Mouse (Mus musculus): ENCODE measurements around the gene Brsk2. TPM values are rescaled to one million over a fixed set of nuclear protein-coding genes. Genes with fewer than 3 reads are reported as not detected.
"Not testable (repeated sequence)": the region's sequence is repeated elsewhere in the genome, so short reads cannot be mapped to it uniquely, and the experiment has no call there.

Gene Brsk2
- polyA plus RNA-seq (2014; fragmentation: Nextera tagmentation; extraction: Ambion mirVana): 9.9 and 11.4 TPM in 2 replicates

DNA sequence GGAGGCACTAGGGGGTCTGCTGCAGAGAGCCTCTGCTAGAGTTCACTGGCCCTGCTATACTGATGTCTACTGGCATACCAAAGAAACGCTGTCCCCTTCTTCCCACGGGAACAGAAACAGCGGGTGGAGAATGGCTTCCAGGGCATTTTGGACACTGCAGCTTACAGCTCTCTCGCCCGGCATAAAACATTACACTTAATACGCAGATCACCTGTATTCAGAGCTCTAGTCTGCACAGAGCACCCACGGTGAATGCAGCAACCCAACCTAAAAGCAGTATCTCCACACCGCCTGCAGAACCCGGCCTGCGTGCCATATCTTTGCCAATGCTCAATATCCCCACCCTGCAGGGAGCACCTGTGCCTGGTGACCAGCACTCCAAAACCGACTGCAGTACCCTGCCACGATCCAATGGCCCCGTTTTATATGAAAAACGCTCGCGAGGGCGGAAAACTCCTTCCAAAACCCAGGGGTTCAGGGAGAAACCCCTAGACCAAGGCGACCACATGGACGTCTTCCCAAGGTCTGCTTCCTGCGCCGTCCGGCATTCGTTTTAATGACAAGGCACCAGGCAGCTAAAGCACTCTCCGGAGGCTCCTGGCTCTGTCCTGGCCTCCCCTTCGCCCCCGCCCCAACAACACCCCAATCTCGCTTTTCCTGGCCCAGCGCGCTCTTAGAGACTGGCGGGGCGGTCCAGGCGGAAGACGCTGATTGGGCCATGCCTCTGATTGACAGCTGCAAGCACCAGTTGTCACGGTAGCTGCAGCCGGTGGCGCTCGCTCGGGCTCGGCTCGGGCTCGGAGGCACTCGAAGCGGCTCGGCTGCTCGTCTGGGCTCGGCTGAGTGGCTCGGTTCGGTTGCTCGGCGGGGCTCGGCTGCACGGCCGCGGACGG, at the start of gene Brsk2:
TSS of gene Brsk2 (plus strand) at position 846 of the 893 bp plus-strand sequence.
- DNase-seq (ENCODE audit: low spot score, missing footprints) (peak; percentile 98), ATAC-seq (ENCODE audit: low FRiP score) (peak; percentile 91)
- peak within 1 kb of the TSS; percentile 97 for H3K4me3 ChIP-seq (ENCODE audit: low read depth, low read length)
- no peaks in the 10 kb centered on the region for H3K9me3 ChIP-seq (ENCODE audit: control insufficient read depth, low read length)
- peaks cover 3% of the 10 kb centered on the region; the same call in 1 of the 2 replicates for H3K27me3 ChIP-seq (ENCODE audit: control insufficient read depth, insufficient read depth, low read length)
- peak within 1 kb of the TSS; percentile 89 for H3K4me2 ChIP-seq
- peak within 1 kb of the TSS; percentile 95 for H3K27ac ChIP-seq (ENCODE audit: low read depth, low read length)
- H3K4me1 ChIP-seq (ENCODE audit: control insufficient read depth, insufficient read depth, low read length): peaks cover 34% of the 10 kb centered on the region
- H3K9ac ChIP-seq (ENCODE audit: low read length): peak within 1 kb of the TSS; percentile 100
- H3K36me3 ChIP-seq (ENCODE audit: control insufficient read depth, insufficient read depth, low read length): peaks cover 8% of the 10 kb centered on the region
- WGBS: under 1% methylated on average over 49 of the region's 55 CpGs

DNA sequence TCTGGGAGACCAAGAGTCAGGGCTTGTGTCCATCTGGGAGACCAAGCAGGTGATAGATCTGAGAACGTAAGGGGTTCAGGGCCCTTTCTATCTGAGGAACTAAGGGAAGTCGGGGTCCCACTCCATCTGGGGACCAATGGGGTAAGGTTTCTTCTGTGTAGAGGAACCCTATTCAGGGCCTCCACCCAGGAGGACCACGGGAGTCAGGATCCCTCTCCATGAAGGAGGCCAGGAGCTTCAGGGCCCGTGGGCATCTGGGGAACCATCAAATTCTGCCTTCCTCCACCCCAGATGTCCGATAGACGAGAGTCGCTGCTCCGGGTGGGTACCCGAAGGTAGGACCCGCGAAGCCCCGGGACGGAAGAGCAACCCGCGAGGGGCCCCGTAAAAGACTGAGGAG, 47.7 kb upstream of the Brsk2 start:
- Histone ChIP-seq H3K36me3 (ENCODE audit: control insufficient read depth, insufficient read depth, low read length) (no peaks in the 10 kb centered on the region), H3K27me3 (ENCODE audit: control insufficient read depth, insufficient read depth, low read length) (no peaks in the 10 kb centered on the region; the same call in 1 of the 2 replicates), H3K9ac (ENCODE audit: low read length) (peak overlapping the region; percentile 94), H3K4me3 (ENCODE audit: low read depth, low read length) (peak overlapping the region; percentile 83), H3K9me3 (ENCODE audit: control insufficient read depth, low read length) (no peaks in the 10 kb centered on the region), H3K4me1 (ENCODE audit: control insufficient read depth, insufficient read depth, low read length) (peaks cover 14% of the 10 kb centered on the region), H3K4me2 (peak overlapping the region; percentile 88), H3K27ac (ENCODE audit: low read depth, low read length) (peak overlapping the region; percentile 42; the same call in 1 of the 2 replicates)
- DNase-seq (ENCODE audit: low spot score, missing footprints) (no peak), ATAC-seq (ENCODE audit: low FRiP score) (no peak; the same call in 1 of the 2 replicates)
- WGBS: under 1% methylated on average over 16 of the region's 16 CpGs

DNA sequence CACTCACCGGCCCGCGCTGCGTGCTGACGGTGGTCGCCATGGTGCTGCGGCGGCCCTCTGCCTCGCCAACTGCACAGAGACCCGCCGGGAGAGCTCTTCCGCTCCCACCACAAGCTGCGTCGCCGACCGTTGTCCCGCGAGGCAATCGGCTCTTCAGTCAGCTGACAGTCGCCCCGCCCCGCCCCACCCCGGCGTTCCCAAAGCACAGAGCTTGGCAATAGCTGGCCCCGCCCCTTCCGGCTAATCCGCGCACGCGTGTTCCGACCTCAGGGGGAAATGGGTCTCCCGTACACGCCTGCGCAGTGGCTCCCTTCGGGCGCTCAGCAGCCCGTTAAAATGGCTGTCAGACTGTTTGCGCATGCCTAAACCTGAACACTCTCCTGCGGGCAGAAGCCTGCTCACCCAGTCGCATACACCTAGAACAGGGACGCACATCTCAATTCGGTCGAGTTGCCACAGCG, 47.3 kb upstream of the Brsk2 start:
- H3K4me3 ChIP-seq (ENCODE audit: low read depth, low read length): peak overlapping the region; percentile 83
- no peaks in the 10 kb centered on the region for H3K9me3 ChIP-seq (ENCODE audit: control insufficient read depth, low read length)
- H3K4me2 ChIP-seq: peak overlapping the region; percentile 88
- peaks cover 14% of the 10 kb centered on the region for H3K4me1 ChIP-seq (ENCODE audit: control insufficient read depth, insufficient read depth, low read length)
- peak overlapping the region; percentile 42; the same call in 1 of the 2 replicates for H3K27ac ChIP-seq (ENCODE audit: low read depth, low read length)
- ATAC-seq (ENCODE audit: low FRiP score): peak; percentile 96
- no peaks in the 10 kb centered on the region; the same call in 1 of the 2 replicates for H3K27me3 ChIP-seq (ENCODE audit: control insufficient read depth, insufficient read depth, low read length)
- under 1% methylated on average over 35 of the region's 44 CpGs for WGBS
- H3K36me3 ChIP-seq (ENCODE audit: control insufficient read depth, insufficient read depth, low read length): no peaks in the 10 kb centered on the region
- peak overlapping the region; percentile 94 for H3K9ac ChIP-seq (ENCODE audit: low read length)
- peak; percentile 100 for DNase-seq (ENCODE audit: low spot score, missing footprints)

DNA sequence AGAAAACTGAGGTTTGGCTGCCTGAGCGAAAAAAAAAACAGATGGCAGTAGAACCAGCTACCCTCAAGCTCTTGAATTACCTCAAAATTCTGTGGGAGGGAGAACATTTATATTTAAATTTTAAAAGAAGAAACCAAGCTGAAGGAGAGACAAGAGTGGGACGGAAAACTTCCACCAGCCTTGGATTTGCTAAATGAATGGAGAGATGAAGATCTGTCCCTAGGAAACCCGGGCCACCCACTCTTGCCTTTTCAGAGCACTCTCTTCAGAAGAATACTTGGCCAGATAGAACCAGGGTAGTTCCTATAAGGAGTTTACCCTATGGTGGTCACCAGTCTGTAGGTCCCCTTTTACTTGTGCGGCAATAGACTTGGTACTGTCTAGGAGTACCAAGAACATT, 46.8 kb upstream of the Brsk2 start:
- no peaks in the 10 kb centered on the region for H3K36me3 ChIP-seq (ENCODE audit: control insufficient read depth, insufficient read depth, low read length)
- no peak for DNase-seq (ENCODE audit: low spot score, missing footprints)
- ATAC-seq (ENCODE audit: low FRiP score): 0 out of 2 replicates have a peak, but pooled peaks have one; percentile 20
- peak overlapping the region; percentile 72 for H3K9ac ChIP-seq (ENCODE audit: low read length)
- H3K4me1 ChIP-seq (ENCODE audit: control insufficient read depth, insufficient read depth, low read length): peaks cover 14% of the 10 kb centered on the region
- H3K27me3 ChIP-seq (ENCODE audit: control insufficient read depth, insufficient read depth, low read length): no peaks in the 10 kb centered on the region; the same call in 1 of the 2 replicates
- WGBS: 68% methylated on average over 4 of the region's 4 CpGs
- H3K27ac ChIP-seq (ENCODE audit: low read depth, low read length): no peak overlapping the region
- H3K9me3 ChIP-seq (ENCODE audit: control insufficient read depth, low read length): no peaks in the 10 kb centered on the region
- peak overlapping the region; percentile 53 for H3K4me2 ChIP-seq
- peak overlapping the region; percentile 34 for H3K4me3 ChIP-seq (ENCODE audit: low read depth, low read length)

DNA sequence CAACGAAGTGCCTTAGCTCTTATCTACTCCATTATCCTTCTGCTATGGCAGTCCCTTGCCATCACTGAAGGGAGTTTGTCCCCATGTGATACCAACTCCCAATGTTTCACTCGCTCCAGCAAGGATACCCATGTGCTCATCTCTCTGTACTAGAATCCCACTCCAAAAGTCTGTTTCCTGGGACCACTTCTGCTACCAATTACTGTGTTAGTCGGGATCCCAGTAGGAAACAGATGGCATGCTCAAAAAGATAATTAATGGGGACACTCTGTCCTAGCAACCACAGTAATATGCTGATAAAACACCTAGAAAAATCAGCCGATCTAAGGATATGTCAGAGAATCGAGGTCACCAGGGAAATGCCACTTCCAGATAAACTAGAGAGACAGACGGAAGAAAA, 41.0 kb upstream of the Brsk2 start:
- WGBS: 83% methylated on average over 6 of the region's 6 CpGs
- H3K9me3 ChIP-seq (ENCODE audit: control insufficient read depth, low read length): no peaks in the 10 kb centered on the region
- H3K27me3 ChIP-seq (ENCODE audit: control insufficient read depth, insufficient read depth, low read length): no peaks in the 10 kb centered on the region; the same call in 1 of the 2 replicates
- no peak overlapping the region for H3K9ac ChIP-seq (ENCODE audit: low read length)
- no peak overlapping the region for H3K27ac ChIP-seq (ENCODE audit: low read depth, low read length)
- H3K36me3 ChIP-seq (ENCODE audit: control insufficient read depth, insufficient read depth, low read length): no peaks in the 10 kb centered on the region
- DNase-seq (ENCODE audit: low spot score, missing footprints): no peak
- no peak overlapping the region for H3K4me2 ChIP-seq
- H3K4me3 ChIP-seq (ENCODE audit: low read depth, low read length): no peak overlapping the region
- no peak for ATAC-seq (ENCODE audit: low FRiP score)
- no peaks in the 10 kb centered on the region for H3K4me1 ChIP-seq (ENCODE audit: control insufficient read depth, insufficient read depth, low read length)

DNA sequence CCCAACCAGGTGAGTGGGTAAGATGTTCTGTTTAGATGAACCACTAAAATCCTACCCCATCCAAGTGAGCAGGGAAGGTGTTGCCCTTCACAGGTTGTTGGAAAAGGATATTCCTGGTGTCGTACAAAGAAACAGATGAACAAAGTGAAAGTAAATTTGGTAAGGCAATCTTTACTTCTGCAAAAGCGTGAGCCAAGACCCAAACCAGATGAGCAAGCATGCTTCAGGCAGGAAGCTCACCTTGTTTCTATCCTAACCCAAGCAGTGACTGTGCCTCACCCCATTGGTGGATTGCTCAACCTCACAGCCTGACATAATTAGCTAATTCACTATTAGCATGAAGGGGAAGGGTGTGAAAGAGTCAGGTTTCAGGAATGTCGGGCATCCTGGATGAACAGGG, 38.2 kb upstream of the Brsk2 start:
- Histone ChIP-seq H3K4me1 (ENCODE audit: control insufficient read depth, insufficient read depth, low read length) (no peaks in the 10 kb centered on the region), H3K27ac (ENCODE audit: low read depth, low read length) (no peak overlapping the region), H3K9me3 (ENCODE audit: control insufficient read depth, low read length) (no peaks in the 10 kb centered on the region), H3K4me2 (no peak overlapping the region), H3K27me3 (ENCODE audit: control insufficient read depth, insufficient read depth, low read length) (no peaks in the 10 kb centered on the region), H3K36me3 (ENCODE audit: control insufficient read depth, insufficient read depth, low read length) (no peaks in the 10 kb centered on the region), H3K9ac (ENCODE audit: low read length) (no peak overlapping the region), H3K4me3 (ENCODE audit: low read depth, low read length) (no peak overlapping the region)
- no peak for DNase-seq (ENCODE audit: low spot score, missing footprints)
- 74% methylated on average over 3 of the region's 3 CpGs for WGBS
- ATAC-seq (ENCODE audit: low FRiP score): no peak

DNA sequence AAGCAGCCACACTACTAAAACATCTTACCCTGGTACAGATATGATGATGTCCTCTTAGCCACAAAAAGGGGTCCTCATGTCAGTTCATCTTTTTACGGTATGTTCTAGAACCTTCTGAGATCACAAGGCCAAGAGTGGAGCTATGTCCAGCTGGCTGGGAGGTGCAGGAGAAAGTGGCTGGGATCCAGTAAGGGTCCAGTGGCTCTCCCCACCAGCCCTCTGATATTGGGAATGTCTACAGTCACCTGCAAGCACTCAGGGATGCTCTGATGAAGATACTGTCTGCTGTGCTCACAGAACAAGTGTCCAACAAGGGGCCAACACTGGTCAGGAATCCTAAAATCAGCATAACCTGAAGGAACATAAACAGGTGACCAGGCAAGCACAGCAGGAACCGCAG, 31.1 kb upstream of the Brsk2 start, which contains the start of gene Tollip:
TSS of gene Tollip (minus strand) at position 101 of the 400 bp plus-strand sequence.
- ATAC-seq (ENCODE audit: low FRiP score) (no peak), DNase-seq (ENCODE audit: low spot score, missing footprints) (no peak)
- H3K27me3 ChIP-seq (ENCODE audit: control insufficient read depth, insufficient read depth, low read length): no peaks in the 10 kb centered on the region
- H3K36me3 ChIP-seq (ENCODE audit: control insufficient read depth, insufficient read depth, low read length): no peaks in the 10 kb centered on the region
- 83% methylated on average over 2 of the region's 2 CpGs for WGBS
- H3K9ac ChIP-seq (ENCODE audit: low read length): no peak within 1 kb of the TSS
- H3K9me3 ChIP-seq (ENCODE audit: control insufficient read depth, low read length): no peaks in the 10 kb centered on the region
- H3K4me1 ChIP-seq (ENCODE audit: control insufficient read depth, insufficient read depth, low read length): no peaks in the 10 kb centered on the region
- H3K4me2 ChIP-seq: no peak within 1 kb of the TSS
- no peak within 1 kb of the TSS for H3K4me3 ChIP-seq (ENCODE audit: low read depth, low read length)
- no peak within 1 kb of the TSS for H3K27ac ChIP-seq (ENCODE audit: low read depth, low read length)

DNA sequence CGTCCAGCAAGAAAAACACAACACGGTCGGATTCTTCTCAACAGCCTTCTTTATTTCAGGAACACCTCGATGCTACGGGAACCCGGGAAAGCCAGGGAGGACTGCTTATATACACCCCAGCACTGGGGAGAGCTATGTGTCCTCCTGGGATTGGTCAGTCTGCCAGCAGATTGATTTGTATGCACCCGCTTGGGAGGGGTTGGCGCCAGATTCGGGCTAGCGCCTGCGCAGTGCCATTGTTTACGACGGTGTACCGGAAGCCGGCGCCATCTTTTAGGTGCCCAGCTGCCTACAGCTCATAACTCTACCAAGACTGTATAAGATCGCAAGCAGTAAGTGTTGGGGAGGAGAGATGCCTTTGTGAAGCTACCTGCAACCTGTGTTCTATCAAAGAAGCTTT, 25.4 kb upstream of the Brsk2 start:
- WGBS: 95% methylated on average over 17 of the region's 17 CpGs
- not testable (repeated sequence) for DNase-seq (ENCODE audit: low spot score, missing footprints); H3K27ac ChIP-seq (ENCODE audit: low read depth, low read length); H3K4me2 ChIP-seq; H3K36me3 ChIP-seq (ENCODE audit: control insufficient read depth, insufficient read depth, low read length); H3K9ac ChIP-seq (ENCODE audit: low read length); H3K4me1 ChIP-seq (ENCODE audit: control insufficient read depth, insufficient read depth, low read length); H3K27me3 ChIP-seq (ENCODE audit: control insufficient read depth, insufficient read depth, low read length); ATAC-seq (ENCODE audit: low FRiP score); H3K4me3 ChIP-seq (ENCODE audit: low read depth, low read length); H3K9me3 ChIP-seq (ENCODE audit: control insufficient read depth, low read length)

DNA sequence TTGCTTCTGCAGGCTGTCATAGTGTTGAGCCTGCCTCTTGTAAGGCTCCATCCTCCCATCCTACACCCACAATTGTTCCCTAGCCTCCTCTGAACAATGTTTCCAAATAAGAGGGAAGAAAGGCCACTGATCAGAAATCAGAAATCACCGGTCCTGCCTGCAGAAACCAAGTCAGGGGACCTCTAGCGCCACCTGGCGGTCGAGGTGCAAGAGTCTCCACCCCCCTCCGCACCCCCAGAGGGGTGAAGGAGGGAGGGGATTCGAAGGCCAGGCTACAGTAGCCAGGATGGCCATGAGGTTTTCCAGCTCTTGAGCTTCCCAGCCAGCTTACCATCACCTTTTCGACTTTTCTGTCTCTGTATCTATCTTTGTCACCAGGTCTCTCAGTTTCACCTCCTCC, 24.6 kb upstream of the Brsk2 start:
- no peak overlapping the region for H3K27ac ChIP-seq (ENCODE audit: low read depth, low read length)
- ATAC-seq (ENCODE audit: low FRiP score): peak; percentile 69; the same call in 1 of the 2 replicates
- no peak overlapping the region for H3K4me2 ChIP-seq
- H3K4me1 ChIP-seq (ENCODE audit: control insufficient read depth, insufficient read depth, low read length): peaks cover 3% of the 10 kb centered on the region; the same call in 1 of the 2 replicates
- no peaks in the 10 kb centered on the region for H3K36me3 ChIP-seq (ENCODE audit: control insufficient read depth, insufficient read depth, low read length)
- 10% methylated on average over 7 of the region's 7 CpGs for WGBS
- no peaks in the 10 kb centered on the region for H3K27me3 ChIP-seq (ENCODE audit: control insufficient read depth, insufficient read depth, low read length)
- H3K4me3 ChIP-seq (ENCODE audit: low read depth, low read length): no peak overlapping the region
- H3K9ac ChIP-seq (ENCODE audit: low read length): 0 out of 2 replicates have a peak overlapping the region, but pooled peaks have one; percentile 20
- DNase-seq (ENCODE audit: low spot score, missing footprints): peak; percentile 98
- no peaks in the 10 kb centered on the region for H3K9me3 ChIP-seq (ENCODE audit: control insufficient read depth, low read length)
